Mouse (Mus musculus) cerebellum, adult 11 months (tissue): ENCODE data around the gene Emc8.

Experiments used
- DNase-seq: peaks from one replicate; pipeline ENCODE4 v3.0.0; 2022

Emc8 gene

GRCm38 (mm10) chr8:120668374-120668905 lies at the start of gene Emc8:
TSS of gene Emc8 (minus strand) at chr8:120668573.
- DNase-seq = no peak

GRCm38 (mm10) chr8:120715996-120716680 lies 47.8 kb upstream of the Emc8 start:
- no peak for DNase-seq

- no peak for DNase-seq
These were observed 46.8 kb upstream of the Emc8 start for GRCm38 (mm10) chr8:120715200-120715599.

GRCm38 (mm10) chr8:120709176-120709575 lies 40.8 kb upstream of the Emc8 start:
- DNase-seq = no peak

DNA sequence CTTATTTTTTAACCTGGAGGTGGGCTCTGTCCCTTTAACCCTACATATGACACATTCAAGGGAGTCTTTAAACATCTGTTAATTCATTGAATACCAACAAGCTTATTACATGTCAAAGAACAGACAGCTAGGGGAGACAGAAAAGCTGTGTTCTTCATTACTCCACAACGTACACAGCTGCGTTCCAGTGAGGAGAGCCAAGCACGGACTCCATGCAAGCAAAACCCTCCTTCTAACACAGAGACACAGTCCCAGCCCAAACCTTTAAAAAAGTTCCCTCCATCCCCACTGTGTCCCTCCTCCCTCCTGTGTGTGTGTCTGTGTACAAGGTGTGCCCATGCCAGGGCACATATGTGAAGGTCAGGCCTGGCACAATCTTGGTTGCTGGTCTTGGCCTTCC lies 37.8 kb upstream of the Emc8 start:
- DNase-seq = no peak

GRCm38 (mm10) chr8:120705163-120705562 lies 36.8 kb upstream of the Emc8 start:
- no peak for DNase-seq

GRCm38 (mm10) chr8:120704203-120704602 lies 35.8 kb upstream of the Emc8 start:
- no peak for DNase-seq

DNA sequence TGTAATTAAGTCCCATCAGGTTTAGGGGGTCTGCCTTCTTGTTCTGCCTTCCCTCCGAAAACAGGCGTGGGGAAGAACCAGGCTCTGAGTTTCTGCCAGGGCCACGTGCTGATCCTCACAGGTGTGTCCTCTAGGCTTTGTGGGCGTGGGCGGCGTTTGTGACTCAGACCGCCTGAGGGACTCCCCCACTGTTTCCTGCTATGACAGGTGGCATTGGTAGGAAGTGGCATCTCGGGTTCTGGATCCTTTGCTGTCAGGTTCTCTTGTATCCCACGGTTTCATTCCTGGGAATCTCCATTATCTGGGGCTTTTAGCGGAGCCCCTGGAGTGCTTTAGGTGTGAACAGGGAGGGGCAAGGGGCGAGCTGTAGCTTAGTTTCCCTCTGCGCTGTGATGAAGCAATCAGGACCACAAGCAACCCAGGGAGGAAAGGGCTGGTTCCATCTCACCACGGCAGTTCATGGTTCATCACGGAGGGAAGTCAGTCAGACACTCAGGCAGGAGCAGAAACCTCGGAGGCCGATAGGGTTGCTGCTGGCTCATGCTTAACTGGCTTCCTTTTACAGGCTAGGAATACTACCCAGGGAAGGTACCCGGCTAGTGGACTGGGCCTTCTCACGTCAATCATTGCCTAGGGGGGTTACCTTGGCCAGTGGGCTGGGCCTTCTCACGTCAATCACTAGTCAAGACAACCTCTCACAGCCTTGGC lies 33.5 kb upstream of the Emc8 start:
- DNase-seq = no peak

DNA sequence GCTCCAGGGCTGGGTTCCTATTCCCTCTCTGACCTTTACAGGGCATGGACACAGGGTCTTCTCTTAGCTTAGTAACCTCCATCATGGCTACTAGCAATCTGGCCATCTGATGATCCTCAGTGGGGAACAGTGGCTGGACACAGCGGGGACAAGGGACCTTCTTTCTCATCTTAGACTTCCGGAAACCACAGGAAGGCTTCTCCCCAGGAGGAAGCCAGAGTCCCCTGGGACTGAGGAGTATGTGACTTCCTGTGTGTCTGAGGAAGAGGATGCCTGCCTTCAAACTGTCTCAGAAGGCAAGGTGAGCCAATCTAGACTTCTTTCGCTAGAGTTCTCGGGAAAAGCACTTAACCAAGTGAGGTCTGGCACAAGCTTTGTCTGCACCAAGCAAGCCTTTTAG lies 31.7 kb upstream of the Emc8 start:
- no peak for DNase-seq

GRCm38 (mm10) chr8:120699565-120699964 lies 31.2 kb upstream of the Emc8 start:
- no peak for DNase-seq

GRCm38 (mm10) chr8:120699079-120699478 lies 30.7 kb upstream of the Emc8 start:
- no peak for DNase-seq

- no peak for DNase-seq
These were observed 30.1 kb upstream of the Emc8 start for GRCm38 (mm10) chr8:120698426-120698825.

DNA sequence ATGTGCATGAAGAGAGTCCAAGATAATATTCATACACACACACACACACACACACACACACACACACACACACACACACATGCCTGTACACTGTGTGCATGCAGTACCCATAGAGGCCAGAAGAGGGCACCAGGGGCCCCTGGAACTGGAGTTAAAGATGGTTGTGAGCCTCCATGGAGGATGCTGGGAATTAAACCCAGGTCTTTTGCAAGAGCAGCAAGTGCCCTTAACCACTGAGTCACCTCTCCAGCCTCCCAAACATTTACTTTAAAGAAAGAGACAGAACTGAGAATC lies 29.6 kb upstream of the Emc8 start:
- no peak for DNase-seq

DNA sequence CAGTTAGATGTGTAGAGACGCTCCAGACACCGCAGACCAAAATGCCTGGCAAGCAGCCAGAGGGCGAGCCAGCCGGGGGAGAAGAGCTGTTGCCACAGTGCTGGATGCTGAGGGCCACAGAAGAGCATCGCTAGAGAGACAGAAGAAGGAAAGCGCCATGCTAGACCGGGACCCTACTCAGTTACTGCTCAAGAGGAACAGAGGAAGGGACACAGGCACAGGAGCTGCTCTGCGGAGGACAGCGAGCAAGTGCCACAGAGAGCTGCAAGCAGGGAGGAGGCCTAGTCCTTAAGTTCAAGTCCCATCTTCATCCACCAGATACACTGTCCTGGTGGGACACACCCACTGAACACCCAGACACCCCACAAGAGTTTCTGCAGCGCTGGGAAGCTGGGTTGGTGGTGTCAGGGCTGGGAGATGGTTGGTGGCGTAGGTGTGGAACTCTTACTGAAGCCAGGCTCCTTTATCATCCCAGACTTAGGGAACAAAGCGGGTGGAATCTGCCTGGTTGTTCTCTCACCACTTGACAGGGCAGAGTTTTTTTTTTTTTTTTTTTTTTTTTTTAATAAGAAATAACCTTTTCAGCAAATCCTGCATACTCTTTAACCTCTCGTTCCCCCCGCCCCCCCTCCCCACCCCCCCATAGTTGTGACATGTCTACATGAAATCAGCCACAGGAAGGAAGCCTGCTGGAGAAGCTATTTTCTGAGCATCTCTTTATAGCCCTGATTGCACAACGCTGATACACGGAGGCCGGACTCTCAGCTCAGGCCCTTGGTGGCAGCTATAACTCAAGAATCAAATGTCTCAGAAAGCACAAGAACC lies 29.0 kb upstream of the Emc8 start:
- DNase-seq = no peak

DNA sequence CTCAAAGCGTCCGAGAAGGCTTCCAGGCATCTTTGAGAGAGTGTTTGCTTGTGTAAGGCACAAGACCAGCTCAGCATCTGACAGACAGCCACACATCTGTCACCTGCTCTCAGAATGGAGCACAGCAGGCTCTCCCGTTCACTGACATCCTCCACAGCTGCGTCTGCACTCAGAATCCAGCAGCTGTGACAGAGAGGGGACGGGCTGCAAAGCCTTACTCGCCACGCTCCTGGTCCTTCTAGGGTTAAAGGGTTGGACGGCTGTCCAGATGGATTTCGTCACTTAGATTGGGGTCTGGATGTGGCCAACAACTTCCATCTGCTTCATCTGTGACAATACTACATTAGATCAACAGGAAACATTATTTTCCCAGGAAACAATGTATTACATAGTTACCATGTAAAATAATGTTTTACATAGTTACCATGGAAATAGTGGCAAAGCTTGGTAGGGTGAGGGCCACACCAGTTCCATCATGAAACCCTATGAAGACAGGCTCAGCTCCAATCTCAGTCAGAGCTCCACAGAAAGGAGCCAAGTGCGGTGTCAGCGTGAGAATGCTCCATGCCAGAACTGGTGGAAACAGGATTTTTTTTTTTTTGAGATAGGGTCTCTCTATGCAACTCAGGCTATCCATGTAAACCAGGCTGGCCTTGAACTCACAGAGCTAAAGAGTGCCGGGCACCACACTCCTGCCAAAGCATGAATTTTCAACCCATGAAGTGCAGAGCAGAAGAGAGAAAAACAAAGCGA lies 28.2 kb upstream of the Emc8 start:
- DNase-seq = no peak

- DNase-seq = no peak
These were observed 25.6 kb upstream of the Emc8 start for GRCm38 (mm10) chr8:120693861-120694493.

DNA sequence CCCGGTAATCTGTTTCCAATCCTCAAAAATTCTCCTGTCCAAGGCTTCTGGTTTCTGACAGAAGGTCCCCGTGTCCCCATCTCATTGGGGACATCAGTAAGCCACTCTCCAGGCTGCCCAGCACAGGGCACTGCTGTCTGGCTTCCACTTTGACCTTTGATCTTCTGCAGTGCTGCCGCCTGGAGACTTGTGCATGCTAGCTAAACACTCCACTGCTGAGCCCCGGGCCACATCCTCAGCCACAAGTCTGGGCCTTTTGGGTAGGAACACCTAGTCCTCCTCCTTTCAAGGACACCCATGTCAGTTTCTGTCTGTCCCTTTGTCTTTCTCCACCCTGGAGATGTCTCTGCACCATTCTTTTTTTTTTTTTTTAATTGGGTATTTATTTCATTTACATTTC lies 24.6 kb upstream of the Emc8 start:
- DNase-seq = no peak

- DNase-seq = no peak
These were observed 20.1 kb upstream of the Emc8 start for GRCm38 (mm10) chr8:120688511-120688910.

GRCm38 (mm10) chr8:120687786-120688185 lies 19.4 kb upstream of the Emc8 start:
- DNase-seq = no peak

DNA sequence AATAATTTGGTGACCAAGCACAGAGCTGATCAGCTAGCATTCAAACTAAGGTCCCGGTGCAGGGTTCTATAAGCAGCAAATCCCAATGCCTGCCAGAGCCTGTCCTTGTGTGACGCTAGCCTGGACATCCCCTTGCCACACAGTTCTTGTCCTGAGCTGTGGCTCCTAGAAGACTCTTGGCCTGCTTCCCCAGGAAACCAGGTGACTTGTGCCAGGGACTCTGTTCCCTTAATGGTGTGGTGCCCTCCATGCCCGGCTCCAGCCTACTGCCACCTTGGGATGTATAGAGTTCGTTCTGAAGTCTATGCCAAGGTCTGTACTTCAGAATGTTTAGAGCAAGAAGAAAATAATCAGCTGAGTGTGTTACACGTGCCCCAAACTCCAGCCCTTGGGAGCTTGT lies 18.2 kb upstream of the Emc8 start:
- no peak for DNase-seq

GRCm38 (mm10) chr8:120686051-120686450 lies 17.7 kb upstream of the Emc8 start:
- DNase-seq = no peak

DNA sequence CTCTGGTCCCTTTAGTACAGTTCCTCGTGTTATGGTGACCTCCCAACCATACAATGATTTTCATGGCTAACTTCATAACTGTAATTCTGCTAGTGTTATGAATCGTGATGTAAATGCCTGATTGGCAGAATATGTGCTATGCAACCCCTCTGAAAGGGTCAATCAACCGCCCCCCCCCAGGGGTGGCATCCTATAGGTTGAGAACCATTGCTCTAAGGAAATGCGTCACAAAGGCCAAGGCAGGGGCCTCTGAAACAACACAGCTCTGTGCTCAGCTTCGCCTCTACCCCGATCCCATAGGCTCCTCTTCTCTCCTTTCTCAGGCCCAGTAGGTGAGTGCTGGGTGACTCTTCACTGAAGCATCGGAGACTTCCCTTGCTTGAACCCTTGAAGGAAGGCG lies 17.2 kb upstream of the Emc8 start:
- no peak for DNase-seq

GRCm38 (mm10) chr8:120685097-120685496 lies 16.7 kb upstream of the Emc8 start:
- DNase-seq = no peak
